Mouse (Mus musculus): Measurements from ENCODE around the gene Nub1.

GRCm38 (mm10) chr5:24681436-24681835 is 3.9 kb upstream of the Nub1 start:
- TF ChIP-seq GATA1 (IDR thresholded peaks at IDR 0.05; ENCODE audit: borderline replicate concordance, low read length) (no peak), FLI1 (IDR thresholded peaks at IDR 0.05; ENCODE audit: low read length) (no peak)

All from megakaryocyte, embryonic 14.5 days (primary cell).